Mouse (Mus musculus) small intestine, adult 2 months (tissue): ENCODE data around the gene Aplnr.

ENCODE experiments used
- CTCF ChIP-seq: fragments of 200-500 bp; IDR thresholded peaks from 2 replicates; pipeline ENCODE4 v1.5.1; 2012; ENCODE audit warnings: low read depth, mild to moderate bottlenecking, control low read depth, inconsistent platforms, low read length, moderate library complexity, mixed read lengths; ENCODE audit not compliant: insufficient replicate concordance, insufficient read length; ENCODE audit errors: extremely low read depth
- POLR2A ChIP-seq: fragments of 200-500 bp; IDR thresholded peaks from 2 replicates; pipeline ENCODE4 v1.6.1; 2012; ENCODE audit warnings: low read depth, mild to moderate bottlenecking, control low read depth, inconsistent platforms, low read length, moderate library complexity

GRCm38 (mm10) chr2:85139393-85139792 lies 3.4 kb downstream of the Aplnr start:
- TF ChIP-seq CTCF (no peak), POLR2A (no peak)
